Mouse (Mus musculus) ES-E14 (cell line): ENCODE measurements around the gene Cfap45. TPM values are rescaled to one million over a fixed set of nuclear protein-coding genes. Genes with fewer than 3 reads are reported as not detected.

Experiments used
- DNase-seq: peaks from one replicate; pipeline ENCODE4 v3.0.0-alpha.2; 2013; ENCODE audit warnings: low read depth, low spot score
- H3K27ac ChIP-seq: 2 replicates; pipeline ENCODE4 v1.5.1; 2012; ENCODE audit warnings: low read depth, mild to moderate bottlenecking, low read length, moderate library complexity, mixed read lengths; ENCODE audit not compliant: poor library complexity, insufficient read depth, severe bottlenecking
- H3K36me3 ChIP-seq: 2 replicates; pipeline ENCODE4 v1.6.1; 2012; ENCODE audit warnings: mild to moderate bottlenecking, low read length, moderate library complexity, mixed read lengths; ENCODE audit not compliant: control insufficient read depth, poor library complexity, insufficient read depth, severe bottlenecking
- H3K4me1 ChIP-seq, 2 experiments: fragments of 150-350 bp in 1 of 2; sonication (generic) in 1 of 2; 2 replicates each; pipeline ENCODE4 v1.6.1; 2012; ENCODE audit warnings: low read length in 2 of 2, mild to moderate bottlenecking in 1 of 2, mixed read lengths in 1 of 2; ENCODE audit not compliant: control insufficient read depth in 2 of 2, insufficient read depth in 2 of 2, poor library complexity in 1 of 2
- H3K4me3 ChIP-seq, 2 experiments: fragments of 150-350 bp in 1 of 2; sonication (generic) in 1 of 2; 2 replicates each; pipeline ENCODE4 v1.5.1; 2012; ENCODE audit warnings: low read length in 2 of 2, low read depth in 1 of 2, mild to moderate bottlenecking in 1 of 2, mixed read lengths in 1 of 2; ENCODE audit not compliant: insufficient read depth in 1 of 2, poor library complexity in 1 of 2, severe bottlenecking in 1 of 2
- H3K9ac ChIP-seq: 2 replicates; pipeline ENCODE4 v1.6.1; 2012; ENCODE audit warnings: low read depth, mild to moderate bottlenecking, low read length, mixed read lengths; ENCODE audit not compliant: poor library complexity, insufficient read depth, severe bottlenecking
- H3K9me3 ChIP-seq: fragments of 150-350 bp; sonication (generic); 2 replicates; pipeline ENCODE4 v1.6.1; 2012; ENCODE audit warnings: low read depth, mild to moderate bottlenecking, low read length; ENCODE audit not compliant: control insufficient read depth, insufficient read depth
- CHD2 ChIP-seq: IDR thresholded peaks from 2 replicates; pipeline ENCODE4 v1.6.1; 2014; ENCODE audit warnings: mild to moderate bottlenecking, low read depth, low read length, inconsistent platforms
- HCFC1 ChIP-seq: IDR thresholded peaks from 2 replicates; pipeline ENCODE4 v1.6.1; 2012; ENCODE audit warnings: low read length, inconsistent platforms, borderline replicate concordance; ENCODE audit not compliant: insufficient read depth
- MAFK ChIP-seq: IDR thresholded peaks from 2 replicates; pipeline ENCODE4 v1.6.1; 2014; ENCODE audit warnings: mild to moderate bottlenecking, low read depth, low read length, inconsistent platforms; ENCODE audit not compliant: insufficient read depth
- ZC3H11A ChIP-seq: IDR thresholded peaks from 2 replicates; pipeline ENCODE4 v1.6.1; 2012; ENCODE audit warnings: low read depth, mild to moderate bottlenecking, inconsistent platforms, low read length, borderline replicate concordance
- ZNF384 ChIP-seq: IDR thresholded peaks from 2 replicates; pipeline ENCODE4 v1.6.1; 2012; ENCODE audit warnings: low read depth, low read length, inconsistent platforms
- in situ Hi-C, 2 experiments: fragments of 600-800 bp; cut with MboI; formaldehyde crosslinking; loops; one replicate each; pipeline ENCODE4 v1.15.1; 2025; ENCODE audit warnings: low sequenced_read_pairs in 2 of 2, inconsistent platforms in 1 of 2; ENCODE audit not compliant: unreplicated experiment in 2 of 2
- total RNA-seq: library from RNA; depleted of rRNA; stranded (reverse); fragments of 300-350 nt; gene quantifications from 2 replicates; pipeline ENCODE4 v1.2.3, GENCODE M21; 2012

Gene Cfap45
- total RNA-seq, 1 experiment, result 0.67 TPM

- TF ChIP-seq ZNF384 (no peak), HCFC1 (peak; percentile 29; the same call in 1 of the 2 replicates)
- H3K9ac ChIP-seq, result peak overlapping the region; percentile 55
- DNase-seq, result peak; percentile 63
- no peaks in the 10 kb centered on the region for H3K9me3 ChIP-seq
- H3K4me3 ChIP-seq, result peak overlapping the region; percentile 71 to 87
- in situ Hi-C loops, result no loop called here
- no peak overlapping the region for H3K27ac ChIP-seq
- H3K4me1 ChIP-seq, result no peaks in the 10 kb centered on the region; a peak in 1 of 4 replicates
- H3K36me3 ChIP-seq, result no peaks in the 10 kb centered on the region
These were observed 42.3 kb downstream of the Cfap45 start for GRCm38 (mm10) chr1:172562641-172563464.

GRCm38 (mm10) chr1:172563465-172563828 lies 42.8 kb downstream of the Cfap45 start:
- H3K9ac ChIP-seq, result no peak overlapping the region
- H3K4me3 ChIP-seq, result peak overlapping the region; percentile 71 to 87
- DNase-seq, result no peak
- H3K9me3 ChIP-seq, result no peaks in the 10 kb centered on the region
- no peaks in the 10 kb centered on the region; a peak in 1 of 4 replicates for H3K4me1 ChIP-seq
- no peak overlapping the region for H3K27ac ChIP-seq
- no peak for TF ChIP-seq CHD2
- peak; percentile 1; the same call in 1 of the 2 replicates for TF ChIP-seq HCFC1
- in situ Hi-C loops, result no loop called here
- H3K36me3 ChIP-seq, result no peaks in the 10 kb centered on the region

- in situ Hi-C loops, result no loop called here
These were observed 45.5 kb downstream of the Cfap45 start for GRCm38 (mm10) chr1:172566131-172566530.

DNA sequence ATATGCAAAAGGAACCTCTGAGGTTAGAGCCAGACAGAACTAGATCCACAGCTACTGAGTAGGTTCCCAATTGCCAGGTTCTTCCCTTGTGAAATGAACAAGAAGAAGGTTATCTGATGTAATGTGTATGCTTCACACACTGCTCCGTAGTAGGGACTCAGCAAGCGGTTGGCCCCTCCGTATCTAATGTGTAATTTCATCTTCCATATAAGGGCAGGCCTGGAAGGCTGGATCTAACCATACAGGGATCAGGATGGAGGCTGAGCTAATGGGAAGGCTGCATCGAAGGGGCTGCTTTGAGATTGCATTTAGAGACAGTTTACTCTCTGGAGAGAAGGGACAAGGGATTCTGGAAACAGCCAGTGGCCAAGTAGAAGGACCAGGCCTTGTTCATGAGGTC lies 47.2 kb downstream of the Cfap45 start:
- Histone ChIP-seq H3K36me3 (no peaks in the 10 kb centered on the region), H3K9ac (no peak overlapping the region), H3K4me3 (no peak overlapping the region), H3K9me3 (no peaks in the 10 kb centered on the region), H3K4me1 (no peaks in the 10 kb centered on the region), H3K27ac (no peak overlapping the region)
- no peak for DNase-seq
- in situ Hi-C loops, result no loop called here
- no peak for TF ChIP-seq CHD2
- no peak for TF ChIP-seq MAFK
- no peak for TF ChIP-seq HCFC1
- TF ChIP-seq ZC3H11A, result no peak
- no peak for TF ChIP-seq ZNF384

More at GRCm38 (mm10) chr1:172566131-172566530, 45.5 kb downstream of the Cfap45 start:
- H3K27ac ChIP-seq, result no peak overlapping the region
- no peak overlapping the region for H3K9ac ChIP-seq
- H3K4me1 ChIP-seq, result no peaks in the 10 kb centered on the region; a peak in 1 of 4 replicates
- H3K4me3 ChIP-seq, result no peak overlapping the region
- no peak for DNase-seq
- H3K9me3 ChIP-seq, result no peaks in the 10 kb centered on the region
- no peaks in the 10 kb centered on the region for H3K36me3 ChIP-seq
- TF ChIP-seq HCFC1 (no peak), CHD2 (no peak), ZC3H11A (no peak), MAFK (no peak), ZNF384 (no peak)

DNA sequence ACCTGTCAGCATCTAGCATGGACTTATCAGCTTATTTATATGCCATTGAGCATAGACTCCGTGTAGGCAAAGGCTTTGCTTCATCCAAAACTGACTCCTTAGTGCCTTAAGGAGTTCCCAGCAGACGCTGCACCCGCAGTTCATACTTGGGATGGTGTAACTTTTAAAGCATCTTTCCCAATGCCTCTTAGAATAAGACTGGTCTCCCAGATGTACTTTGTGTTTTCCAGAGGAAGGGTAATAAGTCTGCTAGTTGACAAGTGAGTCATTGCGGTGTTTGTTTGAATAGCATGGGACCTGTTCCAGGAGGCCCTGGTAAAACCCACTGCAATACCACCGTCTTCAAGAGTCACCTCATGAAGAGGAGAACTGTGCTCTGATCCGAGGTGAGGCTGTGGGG lies 59.5 kb downstream of the Cfap45 start:
- no peak overlapping the region for H3K4me3 ChIP-seq
- in situ Hi-C loops, result no loop called here
- no peaks in the 10 kb centered on the region for H3K36me3 ChIP-seq
- H3K9ac ChIP-seq, result no peak overlapping the region
- H3K27ac ChIP-seq, result no peak overlapping the region
- H3K9me3 ChIP-seq, result no peaks in the 10 kb centered on the region
- no peak for TF ChIP-seq CHD2
- TF ChIP-seq HCFC1, result no peak
- no peak for TF ChIP-seq MAFK
- no peak for TF ChIP-seq ZC3H11A
- TF ChIP-seq ZNF384, result no peak
- DNase-seq, result no peak
- H3K4me1 ChIP-seq, result no peaks in the 10 kb centered on the region
